Mouse (Mus musculus): ENCODE measurements around the gene Zc3h10.
"Not testable (repeated sequence)": the region's sequence is repeated elsewhere in the genome, so short reads cannot be mapped to it uniquely, and the experiment has no call there.

Zc3h10 gene

DNA sequence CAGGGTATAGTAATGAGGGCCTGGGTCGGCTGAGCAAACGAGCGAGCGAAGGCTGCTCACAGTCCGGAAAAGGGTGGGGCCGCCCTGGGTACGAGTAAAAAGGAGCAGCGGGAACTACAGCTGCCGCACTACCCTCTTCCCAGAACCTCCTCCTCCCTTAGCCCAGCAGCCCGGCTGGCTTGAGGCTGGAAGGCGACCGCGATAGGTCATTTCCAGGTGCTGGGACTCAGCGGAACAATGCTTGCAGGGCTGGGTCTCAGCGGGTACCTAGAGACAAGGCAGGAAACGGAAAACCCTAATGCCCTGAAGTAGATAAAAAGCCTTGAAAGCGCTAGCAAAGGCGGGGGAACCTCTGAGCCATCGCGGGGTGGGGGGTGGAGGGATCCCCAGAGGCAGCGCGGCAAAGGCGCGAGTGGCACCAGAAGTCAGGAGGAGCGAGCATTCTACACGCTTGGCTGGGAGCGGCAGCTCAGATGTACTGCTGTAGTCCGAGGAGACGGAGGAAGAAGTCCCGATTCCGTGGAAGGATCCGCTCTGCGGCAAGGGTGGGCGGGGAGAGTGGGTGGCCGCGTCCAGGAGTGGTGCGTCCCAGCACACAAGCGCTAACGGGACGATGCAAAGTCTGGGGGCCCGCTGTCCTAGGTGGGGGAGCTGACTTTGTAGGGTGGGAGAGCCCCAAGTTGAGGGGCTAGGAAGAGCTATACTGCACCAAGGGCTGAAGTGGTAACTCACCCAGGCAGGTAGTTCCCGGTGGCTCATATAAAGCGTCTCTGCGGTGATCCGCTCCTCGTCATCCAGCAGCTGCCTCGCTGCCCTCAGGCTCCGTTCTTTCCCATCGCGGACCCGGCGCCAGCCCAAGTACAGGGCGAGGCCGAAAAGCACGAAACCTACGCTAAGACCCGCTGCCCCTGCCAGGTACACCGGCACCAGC is 22.6 kb downstream of the Zc3h10 start:
- no peak for DNase-seq (ENCODE audit: low read depth, low spot score)

- no peak for DNase-seq (ENCODE audit: low read depth, low spot score)
Measured at GRCm38 (mm10) chr10:128524111-128524731, 23.4 kb downstream of the Zc3h10 start.

- no peak for DNase-seq (ENCODE audit: low read depth, low spot score)
Measured at GRCm38 (mm10) chr10:128522351-128522750, 25.2 kb downstream of the Zc3h10 start.

DNA sequence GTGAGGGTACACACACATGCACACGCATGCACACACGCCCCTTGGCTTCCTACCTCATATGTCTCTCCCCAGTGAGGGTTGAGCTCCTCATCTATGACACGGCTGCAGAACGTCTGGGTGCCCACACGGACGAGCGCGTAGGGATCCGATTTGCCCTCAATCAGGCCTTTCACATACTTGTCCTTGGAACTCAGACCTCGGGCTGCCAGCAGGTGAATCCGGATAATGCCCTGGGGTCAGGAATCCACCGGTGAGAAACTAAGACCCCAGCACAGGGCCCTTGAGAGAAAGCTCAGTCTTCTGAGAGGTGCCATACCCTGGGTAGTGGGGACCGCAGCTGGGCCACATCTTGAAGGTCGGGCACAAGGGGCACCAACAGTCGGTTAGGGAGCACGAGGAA is 27.0 kb downstream of the Zc3h10 start:
- DNase-seq (ENCODE audit: low read depth, low spot score) = no peak

- DNase-seq (ENCODE audit: low read depth, low spot score) = no peak
Measured at GRCm38 (mm10) chr10:128518833-128519232, 28.7 kb downstream of the Zc3h10 start.

DNA sequence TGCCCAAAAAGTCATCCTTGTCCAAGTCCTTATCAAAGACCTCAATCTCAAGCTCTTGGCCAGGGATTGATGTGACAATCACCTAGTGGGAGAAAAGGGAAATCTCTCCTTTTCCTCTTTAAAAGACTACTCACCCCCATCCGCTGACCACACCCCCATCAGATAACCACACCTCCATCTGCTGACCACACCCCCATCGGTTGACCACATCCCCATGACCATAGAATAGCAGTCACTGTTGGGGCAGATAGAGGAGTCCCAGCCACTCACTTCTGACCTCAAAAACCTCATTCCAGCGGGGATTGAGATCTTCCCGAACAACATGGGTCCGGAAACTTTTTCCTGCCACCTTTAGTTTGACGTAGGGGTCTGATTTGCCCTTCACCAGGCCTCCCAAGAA is 30.9 kb downstream of the Zc3h10 start:
- no peak for DNase-seq (ENCODE audit: low read depth, low spot score)

- no peak for DNase-seq (ENCODE audit: low read depth, low spot score)
Measured at GRCm38 (mm10) chr10:128516029-128516428, 31.5 kb downstream of the Zc3h10 start.

GRCm38 (mm10) chr10:128515044-128515443 is 32.5 kb downstream of the Zc3h10 start:
- no peak for DNase-seq (ENCODE audit: low read depth, low spot score)

DNA sequence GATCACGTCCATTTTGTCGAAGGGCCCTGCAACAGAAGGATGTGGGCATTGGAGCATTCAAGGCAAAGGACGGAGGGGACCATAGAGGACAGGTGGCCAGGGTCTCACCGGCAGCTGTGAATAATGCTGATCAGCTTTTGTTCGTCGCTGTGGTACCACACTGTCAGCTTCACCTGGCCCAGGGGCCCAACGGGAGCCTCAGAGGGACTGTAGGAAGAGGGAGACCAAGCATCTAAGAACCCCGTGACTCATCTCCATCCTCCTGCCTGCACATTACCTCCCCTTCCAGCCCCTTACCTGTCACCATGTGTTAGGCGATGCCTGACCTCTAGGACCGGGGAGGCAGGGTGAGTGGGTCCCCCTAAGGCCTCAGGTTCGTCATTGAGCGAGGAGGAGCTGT is 35.8 kb downstream of the Zc3h10 start:
- no peak for DNase-seq (ENCODE audit: low read depth, low spot score)

DNA sequence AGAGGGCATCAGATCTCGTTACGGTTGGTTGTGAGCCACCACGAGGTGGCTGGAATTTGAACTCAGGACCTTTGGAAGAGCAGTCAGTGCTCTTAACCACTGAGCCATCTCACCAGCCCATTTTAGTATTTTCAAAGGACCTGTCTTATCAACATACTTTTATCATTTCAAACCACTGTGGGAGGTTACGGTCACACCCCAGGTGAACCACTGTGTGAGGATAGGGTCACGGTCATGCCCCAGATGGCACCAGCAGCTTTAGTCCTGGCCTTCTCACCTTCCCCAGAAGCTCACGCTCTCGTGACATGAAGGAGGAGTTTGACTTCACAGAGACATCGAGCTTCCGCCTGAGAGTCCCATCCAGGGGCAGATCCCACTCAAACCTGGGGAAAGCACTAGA is 36.4 kb downstream of the Zc3h10 start:
- DNase-seq (ENCODE audit: low read depth, low spot score) = no peak

GRCm38 (mm10) chr10:128510301-128510700 is 37.3 kb downstream of the Zc3h10 start:
- DNase-seq (ENCODE audit: low read depth, low spot score) = no peak

GRCm38 (mm10) chr10:128509831-128510230 is 37.7 kb downstream of the Zc3h10 start:
- no peak for DNase-seq (ENCODE audit: low read depth, low spot score)

GRCm38 (mm10) chr10:128509203-128509602 is 38.4 kb downstream of the Zc3h10 start:
- DNase-seq (ENCODE audit: low read depth, low spot score) = no peak

- no peak for DNase-seq (ENCODE audit: low read depth, low spot score)
Measured at GRCm38 (mm10) chr10:128508260-128508659, 39.3 kb downstream of the Zc3h10 start.

- no peak for DNase-seq (ENCODE audit: low read depth, low spot score)
Measured at GRCm38 (mm10) chr10:128505974-128506373, 41.6 kb downstream of the Zc3h10 start.

- not testable (repeated sequence) for DNase-seq (ENCODE audit: low read depth, low spot score)
Measured at GRCm38 (mm10) chr10:128505371-128505667, 42.3 kb downstream of the Zc3h10 start.

DNA sequence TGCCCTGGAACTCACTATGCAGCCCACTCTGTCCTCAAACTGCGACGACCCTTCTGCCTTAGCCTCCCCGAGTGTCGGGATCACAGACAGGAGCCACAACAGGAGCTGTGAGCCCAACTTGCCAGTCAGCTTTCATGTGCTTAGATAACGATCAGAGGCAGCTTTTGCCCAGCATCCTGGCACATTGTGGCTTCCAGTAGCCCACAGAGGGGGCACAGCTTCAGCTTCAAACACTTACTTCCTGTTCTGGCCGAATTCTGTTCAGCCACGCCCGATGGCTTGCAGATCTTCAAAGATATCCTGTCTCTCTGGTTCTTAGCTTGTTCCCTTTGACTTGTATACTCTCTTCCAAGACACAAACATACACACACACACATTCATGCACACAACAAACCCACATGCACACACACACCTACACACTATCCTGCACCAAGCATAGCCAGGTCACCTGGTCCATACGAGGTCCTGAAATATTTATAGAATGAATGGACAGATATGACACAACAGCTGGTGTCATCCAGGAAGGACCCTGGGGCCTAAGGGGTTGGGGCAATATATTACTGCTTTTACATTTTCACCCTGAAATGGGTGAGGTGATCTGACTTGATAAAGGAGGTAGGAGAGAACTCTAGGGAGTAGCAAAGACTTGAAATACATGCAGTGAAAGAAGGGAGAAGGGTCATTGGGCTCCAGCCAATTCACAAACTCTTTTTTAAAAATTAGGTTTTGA is 42.8 kb downstream of the Zc3h10 start:
- no peak for DNase-seq (ENCODE audit: low read depth, low spot score)

DNA sequence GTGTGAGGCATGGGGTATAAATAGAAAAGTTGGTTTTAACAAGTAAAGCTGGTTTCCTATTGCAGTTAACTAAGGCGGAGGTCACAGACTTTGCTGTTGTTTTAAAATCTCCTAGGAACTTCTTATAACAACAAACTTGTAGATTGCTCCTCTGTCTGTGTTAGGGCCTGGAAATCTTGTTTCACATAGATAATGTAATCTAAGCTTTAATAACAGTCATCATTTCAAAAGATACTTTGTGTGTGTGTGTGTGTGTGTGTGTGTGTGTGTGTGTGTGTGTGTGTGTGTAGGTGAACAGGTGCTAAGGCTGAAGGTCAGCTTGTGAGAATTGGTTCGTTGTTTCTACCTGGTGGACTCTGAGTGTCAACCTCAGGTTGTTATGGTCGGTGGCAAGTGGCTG is 43.6 kb downstream of the Zc3h10 start:
- no peak for DNase-seq (ENCODE audit: low read depth, low spot score)

DNA sequence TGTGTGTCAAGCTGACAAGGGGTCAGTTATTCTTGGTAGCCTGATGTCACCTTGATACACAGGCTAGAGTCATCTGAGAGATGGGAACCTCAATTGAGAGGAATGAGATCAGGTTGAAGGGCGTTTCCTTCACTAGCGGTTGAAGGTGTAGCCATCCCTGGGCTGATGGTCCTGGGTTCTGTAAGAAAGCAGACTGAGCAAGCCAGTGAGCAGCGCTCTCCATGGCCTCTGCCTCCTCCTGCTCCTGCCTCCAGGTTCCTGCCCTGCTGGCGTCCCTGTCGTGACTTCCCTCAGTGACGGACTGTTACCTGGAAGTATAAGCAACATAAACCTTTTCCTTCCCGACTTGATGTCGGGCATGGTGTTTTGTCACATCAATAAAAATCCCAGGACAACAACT is 44.0 kb downstream of the Zc3h10 start:
- no peak for DNase-seq (ENCODE audit: low read depth, low spot score)

GRCm38 (mm10) chr10:128502341-128502740 is 45.2 kb downstream of the Zc3h10 start:
- no peak for DNase-seq (ENCODE audit: low read depth, low spot score)

- no peak for DNase-seq (ENCODE audit: low read depth, low spot score)
Measured at GRCm38 (mm10) chr10:128499116-128499671, 48.4 kb downstream of the Zc3h10 start.

DNA sequence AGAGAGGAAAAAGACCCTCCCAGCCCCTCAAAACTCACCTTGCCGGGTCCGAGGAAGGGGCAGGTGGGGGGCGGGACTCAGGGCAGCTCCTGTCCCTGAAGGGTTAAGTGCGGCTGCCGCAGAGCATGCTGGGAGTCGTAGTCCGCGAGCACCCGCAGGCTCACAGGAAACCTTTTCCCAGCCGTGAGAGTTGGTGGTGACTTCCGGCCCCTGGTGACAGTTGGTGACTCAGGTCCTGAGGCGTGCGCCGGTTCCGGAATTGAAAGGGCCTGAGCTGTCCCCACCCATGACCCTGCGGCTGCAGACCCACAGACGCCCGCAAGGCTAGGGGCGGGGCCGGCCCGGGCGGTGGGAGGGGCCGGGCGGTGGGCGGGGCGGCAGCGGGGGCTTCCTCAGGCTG is 49.0 kb downstream of the Zc3h10 start, which contains the start of gene Myl6b:
TSS of gene Myl6b (minus strand) at position 96 of the 400 bp plus-strand sequence.
- DNase-seq (ENCODE audit: low read depth, low spot score) = peak; percentile 86

All from WW6 (cell line).